Mouse (Mus musculus): ENCODE data around the gene Tacc2. TPM values are rescaled to one million over a fixed set of nuclear protein-coding genes. Genes with fewer than 3 reads are reported as not detected.
A peak's percentile ranks its signal among the peaks of the same experiment; 100 is the strongest.

Gene Tacc2
- polyA plus RNA-seq, 1 experiment, result 43.4 TPM

DNA sequence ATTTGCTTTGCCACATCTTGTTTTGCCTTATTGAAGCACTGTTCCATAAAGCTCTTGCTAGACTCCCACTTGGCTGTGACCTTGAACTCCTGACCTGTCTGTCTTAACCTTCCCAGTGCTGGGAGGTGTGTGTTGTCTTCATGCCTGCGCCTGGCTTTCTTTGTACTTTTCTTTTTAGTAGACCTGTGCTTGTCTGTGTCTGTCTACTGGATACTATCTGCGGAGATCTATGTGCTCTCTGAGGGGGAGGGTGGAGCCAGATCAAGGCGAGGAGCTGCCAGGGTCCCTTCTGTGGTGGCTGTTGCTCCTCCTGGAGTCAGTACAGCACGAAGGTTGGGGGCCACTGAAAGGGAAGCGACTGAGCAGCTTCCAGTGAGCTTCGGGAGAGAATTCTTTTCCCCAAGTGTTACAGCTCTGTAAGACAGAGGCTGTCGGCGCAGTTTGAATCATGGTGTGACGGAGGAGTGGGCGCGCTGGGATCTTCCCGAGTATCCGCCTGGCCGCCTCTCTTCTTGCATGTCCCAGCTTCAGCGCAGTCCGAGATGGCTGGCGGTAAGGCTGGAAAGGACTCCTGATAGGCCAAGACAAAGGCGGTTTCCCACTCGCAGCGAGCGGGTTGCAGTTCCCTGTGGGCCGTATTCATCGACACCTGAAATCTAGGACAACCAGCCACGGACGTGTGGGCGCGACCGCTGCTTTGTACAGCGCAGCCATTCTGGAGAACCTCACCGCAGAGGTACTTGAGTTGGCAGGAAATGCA, 189.4 kb downstream of the Tacc2 start:
- Histone ChIP-seq H3K4me1 (ENCODE audit: control insufficient read depth, insufficient read depth, low read length) (no peaks in the 10 kb centered on the region), H3K4me3 (ENCODE audit: insufficient read depth, low read length) (no peak overlapping the region), H3K27ac (ENCODE audit: insufficient read depth, low read length) (no peak overlapping the region)
- TF ChIP-seq POLR2A (IDR thresholded peaks at IDR 0.05; ENCODE audit: low read depth, low read length) (no peak), CTCF (IDR thresholded peaks at IDR 0.05; ENCODE audit: borderline replicate concordance, insufficient read depth, low read length) (no peak)

DNA sequence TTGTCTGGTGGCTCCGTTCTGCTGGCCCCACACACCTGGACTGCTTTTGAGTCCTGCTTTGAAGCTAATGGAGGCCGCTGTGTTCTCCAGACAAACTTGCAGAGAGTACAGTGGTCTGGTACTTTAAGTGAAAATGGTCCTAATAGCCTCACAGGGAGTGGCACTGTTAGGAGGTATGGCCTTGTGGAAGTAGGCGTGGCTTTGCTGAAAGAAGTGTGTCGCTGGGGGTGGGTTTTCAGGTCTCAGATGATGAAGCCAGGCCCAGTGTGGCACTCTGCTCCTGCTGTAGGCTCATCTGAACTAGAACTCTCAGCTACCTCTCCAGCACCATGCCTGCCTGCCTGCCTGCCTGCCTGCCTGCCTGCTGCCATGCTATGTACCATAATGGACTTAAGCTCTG, 190.9 kb downstream of the Tacc2 start:
- no peak for TF ChIP-seq POLR2A (IDR thresholded peaks at IDR 0.05; ENCODE audit: low read depth, low read length)
- TF ChIP-seq CTCF (IDR thresholded peaks at IDR 0.05; ENCODE audit: borderline replicate concordance, insufficient read depth, low read length), result no peak
- no peak overlapping the region for H3K4me3 ChIP-seq (ENCODE audit: insufficient read depth, low read length)

DNA sequence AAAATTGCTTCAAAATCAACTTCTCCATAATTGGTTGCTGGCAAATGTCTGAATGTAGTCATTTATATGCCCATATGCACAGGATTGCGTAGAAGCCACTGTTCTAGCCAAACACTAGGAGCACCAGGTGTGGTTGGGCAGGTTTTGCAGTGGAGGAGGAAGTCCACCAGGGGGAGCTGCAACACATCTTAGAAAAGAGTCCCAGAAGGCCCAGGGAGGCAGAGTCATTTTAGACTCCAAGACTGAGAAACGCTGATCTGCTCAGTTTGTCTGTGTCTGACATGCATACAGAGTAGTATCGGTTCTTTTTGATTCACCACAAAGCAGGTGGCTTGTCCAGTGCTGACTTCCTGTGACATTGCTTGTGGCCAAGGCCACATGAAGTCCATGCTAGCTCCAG, 193.5 kb downstream of the Tacc2 start:
- Histone ChIP-seq H3K4me3 (ENCODE audit: insufficient read depth, low read length) (no peak overlapping the region), H3K27ac (ENCODE audit: insufficient read depth, low read length) (no peak overlapping the region), H3K4me1 (ENCODE audit: control insufficient read depth, insufficient read depth, low read length) (no peaks in the 10 kb centered on the region)
- TF ChIP-seq CTCF (IDR thresholded peaks at IDR 0.05; ENCODE audit: borderline replicate concordance, insufficient read depth, low read length), result peak; percentile 54; the same call in 1 of the 2 replicates
- no peak for TF ChIP-seq POLR2A (IDR thresholded peaks at IDR 0.05; ENCODE audit: low read depth, low read length)

More for the DNA sequence above, 190.9 kb downstream of the Tacc2 start:
- Histone ChIP-seq H3K27ac (ENCODE audit: insufficient read depth, low read length) (no peak overlapping the region), H3K4me1 (ENCODE audit: control insufficient read depth, insufficient read depth, low read length) (no peaks in the 10 kb centered on the region)

DNA sequence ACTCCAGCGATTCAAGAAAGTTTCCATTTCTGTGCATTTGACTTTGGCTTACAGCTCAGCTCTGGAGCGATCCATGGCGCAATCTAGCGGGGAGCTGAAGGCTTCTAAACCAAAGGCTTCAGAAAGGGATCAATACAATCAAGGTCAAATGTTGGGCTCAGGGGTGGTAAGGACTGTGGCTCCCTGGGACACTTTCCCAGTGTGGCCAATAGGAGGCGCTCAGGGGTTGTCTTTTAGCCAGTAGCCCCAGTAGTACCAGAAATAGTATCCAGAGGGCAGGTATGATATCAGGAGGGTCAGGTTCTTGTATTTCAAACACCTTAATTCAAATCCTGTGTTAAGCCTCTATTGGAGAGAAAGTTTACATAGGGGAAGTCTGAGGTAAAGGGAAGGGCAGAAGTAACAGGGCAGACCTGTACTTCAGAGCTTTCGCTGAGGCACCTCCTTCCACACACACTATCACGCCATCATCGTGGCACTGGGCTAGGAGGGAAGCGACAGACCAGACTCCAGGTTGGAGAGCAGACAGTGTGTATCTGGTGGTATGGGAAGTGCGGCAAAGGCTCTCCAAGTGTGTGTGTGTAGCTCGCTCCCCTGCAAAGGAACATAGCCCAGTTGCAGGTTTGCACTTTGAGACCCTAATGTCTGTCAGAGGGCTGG, 196.1 kb downstream of the Tacc2 start:
- TF ChIP-seq CTCF (IDR thresholded peaks at IDR 0.05; ENCODE audit: borderline replicate concordance, insufficient read depth, low read length) (0 out of 2 replicates have a peak, but pooled peaks have one; percentile 32), POLR2A (IDR thresholded peaks at IDR 0.05; ENCODE audit: low read depth, low read length) (no peak)
- no peak overlapping the region for H3K4me3 ChIP-seq (ENCODE audit: insufficient read depth, low read length)
- peaks cover 13% of the 10 kb centered on the region for H3K4me1 ChIP-seq (ENCODE audit: control insufficient read depth, insufficient read depth, low read length)

DNA sequence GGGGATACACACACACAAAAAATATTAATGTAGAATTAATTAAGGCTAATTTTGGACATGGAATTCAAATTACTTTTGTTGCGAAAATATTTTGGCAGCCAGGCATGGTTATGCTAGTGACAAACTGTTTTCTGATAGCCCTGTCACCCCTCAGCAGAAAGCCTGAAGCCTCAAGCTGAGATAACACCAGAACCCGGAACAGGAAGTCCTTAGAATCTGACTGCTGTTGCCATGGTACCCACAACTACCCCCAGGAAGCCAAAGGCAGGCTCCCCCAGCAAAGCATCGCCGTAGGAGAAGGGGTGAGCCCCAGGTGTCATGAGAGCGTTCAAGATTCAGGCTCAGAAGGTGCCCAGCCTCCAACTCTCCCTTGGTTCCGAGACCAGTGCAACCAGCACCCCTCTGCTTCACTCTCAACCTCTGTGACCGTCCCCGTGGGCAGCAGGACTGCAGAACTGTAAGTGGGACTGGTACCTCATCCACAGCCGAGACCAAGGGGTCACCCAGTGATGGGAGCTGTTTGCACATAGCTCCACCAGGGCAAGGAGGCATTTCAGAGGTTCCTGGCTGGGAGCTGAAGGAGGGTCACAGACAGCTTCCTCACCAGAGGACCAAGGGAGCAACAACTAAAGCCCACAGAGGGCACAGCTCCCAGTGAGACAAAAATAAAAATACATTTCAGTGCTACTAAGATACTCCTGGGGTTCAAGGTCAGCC, 196.8 kb downstream of the Tacc2 start, which contains the start of gene Btbd16:
Gene Btbd16 (plus strand): TSS at position 156 of the 717 bp plus-strand sequence.
- no peak within 1 kb of the TSS for H3K4me3 ChIP-seq (ENCODE audit: insufficient read depth, low read length)
- TF ChIP-seq CTCF (IDR thresholded peaks at IDR 0.05; ENCODE audit: borderline replicate concordance, insufficient read depth, low read length) (no peak), POLR2A (IDR thresholded peaks at IDR 0.05; ENCODE audit: low read depth, low read length) (no peak)

More for the DNA sequence above, 196.1 kb downstream of the Tacc2 start:
- H3K27ac ChIP-seq (ENCODE audit: insufficient read depth, low read length), result no peak overlapping the region

DNA sequence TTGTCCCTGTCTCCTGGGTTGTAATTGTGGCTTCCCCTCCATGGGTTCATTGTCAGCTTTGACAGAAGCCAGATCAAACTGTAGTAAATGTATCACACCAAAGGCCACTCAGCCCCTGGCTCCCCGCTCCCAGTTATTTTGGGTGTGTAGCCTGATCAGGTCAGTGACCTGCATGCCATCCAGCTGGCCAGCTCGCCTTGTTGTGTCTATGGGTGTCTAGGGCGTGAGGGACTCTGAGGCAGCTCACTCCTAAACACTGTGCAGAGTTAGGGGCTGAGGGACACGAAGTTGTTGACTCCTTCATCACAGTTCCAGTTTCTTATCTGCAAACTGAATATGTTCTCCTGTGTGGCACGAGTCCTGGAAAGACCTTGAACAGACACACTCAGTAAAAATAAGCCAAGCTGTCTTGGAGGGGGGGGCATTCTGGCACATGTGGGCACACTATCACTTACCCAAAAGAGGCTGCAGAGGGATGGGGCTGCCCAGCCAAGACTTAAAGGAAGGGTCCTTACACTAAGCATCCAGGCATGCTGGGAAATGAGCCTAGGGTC, 203.7 kb downstream of the Tacc2 start:
- TF ChIP-seq CTCF (IDR thresholded peaks at IDR 0.05; ENCODE audit: borderline replicate concordance, insufficient read depth, low read length) (no peak), POLR2A (IDR thresholded peaks at IDR 0.05; ENCODE audit: low read depth, low read length) (no peak)
- Histone ChIP-seq H3K4me3 (ENCODE audit: insufficient read depth, low read length) (no peak overlapping the region), H3K4me1 (ENCODE audit: control insufficient read depth, insufficient read depth, low read length) (peaks cover 18% of the 10 kb centered on the region), H3K27ac (ENCODE audit: insufficient read depth, low read length) (no peak overlapping the region)

More for the DNA sequence above, 196.8 kb downstream of the Tacc2 start, which contains the start of gene Btbd16:
- H3K27ac ChIP-seq (ENCODE audit: insufficient read depth, low read length), result no peak within 1 kb of the TSS
- peaks cover 15% of the 10 kb centered on the region for H3K4me1 ChIP-seq (ENCODE audit: control insufficient read depth, insufficient read depth, low read length)

DNA sequence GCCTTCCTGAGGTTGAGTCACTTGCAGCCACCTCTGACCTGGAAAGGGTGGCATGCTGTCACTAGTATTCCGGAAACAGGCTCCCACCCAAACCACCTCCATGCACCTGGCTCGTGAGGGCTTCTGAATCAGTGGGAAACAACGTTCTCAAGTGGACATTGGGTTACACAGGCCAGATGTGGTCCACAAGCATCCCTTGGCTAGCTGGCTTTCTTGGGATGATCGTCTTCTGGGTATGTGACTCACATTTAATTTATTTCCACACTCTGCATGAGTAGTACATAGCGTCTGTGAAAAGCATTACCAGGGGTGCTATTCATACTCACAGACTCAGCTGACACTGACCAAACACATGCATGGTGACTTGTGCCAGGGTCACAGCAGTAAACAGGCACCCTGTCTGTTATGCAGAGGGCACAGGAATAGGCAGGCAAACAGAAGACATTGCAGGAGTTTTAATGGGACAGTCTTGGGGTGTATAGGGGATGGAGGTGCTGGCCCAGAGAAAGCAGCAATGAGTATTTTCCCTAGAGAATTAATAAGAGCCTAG, 205.3 kb downstream of the Tacc2 start:
- Histone ChIP-seq H3K4me1 (ENCODE audit: control insufficient read depth, insufficient read depth, low read length) (peaks cover 10% of the 10 kb centered on the region), H3K27ac (ENCODE audit: insufficient read depth, low read length) (no peak overlapping the region), H3K4me3 (ENCODE audit: insufficient read depth, low read length) (no peak overlapping the region)
- TF ChIP-seq CTCF (IDR thresholded peaks at IDR 0.05; ENCODE audit: borderline replicate concordance, insufficient read depth, low read length), result no peak
- TF ChIP-seq POLR2A (IDR thresholded peaks at IDR 0.05; ENCODE audit: low read depth, low read length), result no peak

DNA sequence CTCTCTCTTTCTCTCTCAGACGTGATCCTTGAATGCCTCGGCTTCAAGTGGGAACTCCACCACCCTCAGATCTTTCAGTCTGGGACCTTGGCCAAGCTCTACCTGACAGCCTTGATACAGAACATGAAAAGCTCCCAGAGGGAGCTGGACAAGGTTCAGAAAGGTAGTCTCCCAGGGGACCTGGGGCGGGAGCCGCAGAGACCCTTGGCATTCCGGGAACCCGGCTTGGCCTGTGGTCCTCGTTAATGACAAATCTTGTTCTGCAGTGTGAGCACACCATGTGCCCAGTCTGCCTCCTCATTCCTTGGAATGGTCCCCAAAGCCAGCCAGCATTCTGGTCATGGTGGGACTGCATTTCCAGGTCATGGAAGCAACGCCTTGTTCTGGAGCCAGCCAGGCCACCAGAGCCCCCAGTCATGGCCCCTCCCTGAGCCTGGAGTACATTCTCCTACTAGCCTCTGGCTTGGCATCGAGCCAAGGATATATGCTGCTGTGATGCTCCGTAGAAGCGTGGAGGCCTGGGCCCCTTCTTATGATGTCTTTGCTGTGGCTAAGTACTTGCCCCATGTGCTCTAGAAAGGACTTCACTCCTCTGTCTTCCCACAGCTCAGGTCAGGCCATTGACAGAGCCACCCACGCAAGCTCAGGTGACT, 208.8 kb downstream of the Tacc2 start:
- H3K27ac ChIP-seq (ENCODE audit: insufficient read depth, low read length), result no peak overlapping the region
- H3K4me3 ChIP-seq (ENCODE audit: insufficient read depth, low read length), result no peak overlapping the region
- peaks cover 3% of the 10 kb centered on the region; the same call in 1 of the 2 replicates for H3K4me1 ChIP-seq (ENCODE audit: control insufficient read depth, insufficient read depth, low read length)
- TF ChIP-seq POLR2A (IDR thresholded peaks at IDR 0.05; ENCODE audit: low read depth, low read length) (no peak), CTCF (IDR thresholded peaks at IDR 0.05; ENCODE audit: borderline replicate concordance, insufficient read depth, low read length) (no peak)

DNA sequence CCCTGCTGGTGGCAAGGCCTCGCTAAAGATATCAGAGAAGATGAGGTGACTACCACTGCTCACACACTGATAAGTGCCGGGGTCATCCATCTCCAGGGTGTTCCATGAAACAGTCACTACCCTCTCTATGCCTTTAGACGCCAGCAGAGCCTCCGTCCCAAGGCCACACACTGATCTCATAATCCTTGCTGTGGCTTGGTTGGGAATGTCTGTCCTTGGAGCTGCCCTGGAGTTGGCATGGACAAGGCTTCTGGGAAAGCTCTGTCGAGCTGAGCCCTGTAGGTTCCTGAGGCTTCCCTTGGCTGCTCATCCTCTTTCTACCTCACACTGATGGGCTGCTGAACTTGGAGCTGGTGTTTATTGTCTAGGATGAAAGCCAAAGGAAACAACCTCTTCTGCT, 209.5 kb downstream of the Tacc2 start:
- H3K27ac ChIP-seq (ENCODE audit: insufficient read depth, low read length), result no peak overlapping the region
- no peak for TF ChIP-seq POLR2A (IDR thresholded peaks at IDR 0.05; ENCODE audit: low read depth, low read length)
- no peak for TF ChIP-seq CTCF (IDR thresholded peaks at IDR 0.05; ENCODE audit: borderline replicate concordance, insufficient read depth, low read length)
- H3K4me1 ChIP-seq (ENCODE audit: control insufficient read depth, insufficient read depth, low read length), result peaks cover 3% of the 10 kb centered on the region; the same call in 1 of the 2 replicates
- H3K4me3 ChIP-seq (ENCODE audit: insufficient read depth, low read length), result no peak overlapping the region

All from embryonic fibroblast, embryonic 13.5 days (primary cell).